Comparison of ENCODE assay signal across 13 mouse cellular contexts in genomic region chr14:77037832-77038425, GRCm38 (mm10). TPM values are rescaled to one million over a fixed set of nuclear protein-coding genes. Genes with fewer than 3 reads are reported as not detected.
DNase-seq lines count a peak whose midpoint lies in the region; ATAC-seq and TF ChIP-seq lines count a peak whose summit lies in the region.
"Had no signal": no experiment of that assay in that cellular context is flagged by ENCODE, and none has a peak within 500 bp of the region (broad histone marks: within the 10 kb centered on the region; RNA-seq: fewer than 3 reads in every experiment).

No protein-coding gene starts in this region.

- ATAC-seq in stomach, postnatal 0 days (ENCODE audit: low FRiP score, low TSS enrichment): peak; percentile 47; the same call in 1 of the 2 replicates

- H3K4me2 ChIP-seq in stomach, postnatal 0 days (replicated peaks; ENCODE audit: low read depth): no peak overlapping the region

- WGBS in stomach, postnatal 0 days: 59% methylated on average over 8 of the region's 8 CpGs

- H3K27ac ChIP-seq in stomach, postnatal 0 days (replicated peaks): peak overlapping the region; percentile 79

- H3K27me3 ChIP-seq in stomach, postnatal 0 days (ENCODE audit: control insufficient read depth, insufficient read depth, low read length): no peaks in the 10 kb centered on the region

- peak; percentile 11 to 20 for DNase-seq in frontal cortex, postnatal 36 days (ENCODE audit: low spot score in 2 of 2)
- DNase-seq in frontal cortex, postnatal 25 days (ENCODE audit: low spot score in 2 of 2): no peak
- DNase-seq in right cerebral cortex, adult 18-20 months: peak; percentile 29
- no peak for DNase-seq in right cerebral cortex, postnatal 10 days (ENCODE audit: low spot score in 2 of 2)
- DNase-seq in fat pad, adult 2 months (ENCODE audit: extremely low read depth, low read depth, low spot score): peak; percentile 83
- no peak for DNase-seq in stomach, postnatal 0 days (ENCODE audit: low spot score)
- no peak for DNase-seq in gastrocnemius, adult 18-20 months (ENCODE audit: low spot score)
- no peak for DNase-seq in heart, postnatal 25 days (ENCODE audit: low spot score)
- DNase-seq: cerebellum, adult 18-20 months; gastrocnemius, postnatal 36 days; heart, postnatal 36 days; kidney, adult 9 months; spleen, adult 18-20 months had no signal

- H3K4me3 ChIP-seq in stomach, postnatal 0 days (ENCODE audit: low read depth, low read length): no peak overlapping the region

- intact Hi-C loops in heart, postnatal 25 days (cut with DNase I): no loop called here

- no peak overlapping the region for H3K9ac ChIP-seq in stomach, postnatal 0 days (ENCODE audit: low read length)

- no peaks in the 10 kb centered on the region for H3K36me3 ChIP-seq in stomach, postnatal 0 days (ENCODE audit: control insufficient read depth, insufficient read depth, low read length)

- H3K4me1 ChIP-seq in stomach, postnatal 0 days (replicated peaks; ENCODE audit: control insufficient read depth, insufficient read depth): no peaks in the 10 kb centered on the region

- TF ChIP-seq CTCF in stomach, postnatal 0 days (IDR thresholded peaks at IDR 0.05; ENCODE audit: low read depth): no peak

- H3K9me3 ChIP-seq in stomach, postnatal 0 days (ENCODE audit: control insufficient read depth, low read length): no peaks in the 10 kb centered on the region

- TF ChIP-seq EP300 in stomach, postnatal 0 days (optimal IDR thresholded peaks at IDR 0.05): no peak

RNA-seq across cellular contexts. Expression of gene Lacc1, which starts 1.2 kb away (rescaled TPM):
- polyA plus RNA-seq in stomach, postnatal 0 days (2015; fragmentation: Nextera tagmentation; extraction: Ambion mirVana): 7.7 and 8.5 TPM in 2 replicates
- total RNA-seq in gastrocnemius, adult 18-20 months (2021): under 1 TPM; 0.68 to 0.95 TPM
- 1 to 10 TPM; 1.7 to 2.4 TPM for total RNA-seq in heart, postnatal 25 days (2021)

RNA-seq across cellular contexts. Expression of gene Ccdc122, which starts 1.4 kb away (rescaled TPM):
- 7.9 and 9.2 TPM in 2 replicates for polyA plus RNA-seq in stomach, postnatal 0 days (2015; fragmentation: Nextera tagmentation; extraction: Ambion mirVana)
- total RNA-seq in gastrocnemius, adult 18-20 months (2021): 1 to 10 TPM; 1.3 to 2.1 TPM
- under 1 TPM; 0.36 to 0.65 TPM for total RNA-seq in heart, postnatal 25 days (2021)

Comparison
In these comparisons a context has a peak if more than half of its experiments do, and no peak if none do; other contexts are left out.
1. DNase-seq: peak in frontal cortex, postnatal 36 days (2 of 2), right cerebral cortex, adult 18-20 months (single experiment) and fat pad, adult 2 months (single experiment); none in frontal cortex, postnatal 25 days (0 of 2), right cerebral cortex, postnatal 10 days (0 of 2), stomach, postnatal 0 days (single experiment), gastrocnemius, adult 18-20 months (single experiment) and heart, postnatal 25 days (single experiment).